Mouse (Mus musculus): ENCODE measurements at regions not wholly inside any gene's neighbourhood (a gene's known extent, or its start where the extent isn't known, plus 50 kb on each side); places are given as distances from the start of the nearest gene placed in this dataset.

GRCm38 (mm10) chr12:14859057-14859456 is 707.2 kb upstream of the Fam84a start:
- 87% methylated on average over 2 of the region's 2 CpGs for WGBS
- H3K4me3 ChIP-seq (ENCODE audit: low read depth, low read length) = no peak overlapping the region
- ATAC-seq (replicated peaks; ENCODE audit: low FRiP score) (no peak), DNase-seq (ENCODE audit: low spot score) (no peak)
- no peak overlapping the region for H3K4me2 ChIP-seq (ENCODE audit: low read depth, low read length, severe bottlenecking)
- no peaks in the 10 kb centered on the region for H3K9me3 ChIP-seq (ENCODE audit: control insufficient read depth, low read length)
- H3K27me3 ChIP-seq (ENCODE audit: control insufficient read depth, insufficient read depth, low read length) = no peaks in the 10 kb centered on the region
- H3K27ac ChIP-seq (ENCODE audit: low read depth, low read length) = no peak overlapping the region
- no peaks in the 10 kb centered on the region for H3K36me3 ChIP-seq (ENCODE audit: control insufficient read depth, insufficient read depth, low read length)
- no peak overlapping the region for H3K9ac ChIP-seq (ENCODE audit: low read length)
- H3K4me1 ChIP-seq (replicated peaks; ENCODE audit: control insufficient read depth, insufficient read depth, low read length) = no peaks in the 10 kb centered on the region

DNA sequence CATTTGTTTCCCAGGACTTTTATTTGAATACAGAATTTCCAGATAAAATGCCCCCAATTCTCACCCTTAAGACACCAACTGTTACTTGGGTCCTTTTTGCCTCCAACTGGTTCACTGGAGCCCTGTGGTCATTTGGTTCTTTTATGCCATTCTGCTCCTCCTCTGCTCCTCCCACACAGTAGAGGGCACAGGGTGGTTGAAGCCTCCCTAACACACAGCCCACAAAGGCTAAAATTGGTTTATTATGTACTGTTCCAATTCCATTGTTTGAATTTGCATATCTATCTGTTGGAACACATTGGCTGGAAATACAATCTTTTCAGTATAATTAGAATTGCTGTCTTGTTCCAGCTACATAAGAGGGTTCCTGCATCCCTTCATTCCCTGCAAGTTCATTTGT is 683.7 kb upstream of the Fam84a start:
- Histone ChIP-seq H3K4me2 (ENCODE audit: low read depth, low read length, severe bottlenecking) (no peak overlapping the region), H3K27me3 (ENCODE audit: control insufficient read depth, insufficient read depth, low read length) (no peaks in the 10 kb centered on the region), H3K4me3 (ENCODE audit: low read depth, low read length) (no peak overlapping the region), H3K9ac (ENCODE audit: low read length) (no peak overlapping the region), H3K4me1 (replicated peaks; ENCODE audit: control insufficient read depth, insufficient read depth, low read length) (no peaks in the 10 kb centered on the region), H3K36me3 (ENCODE audit: control insufficient read depth, insufficient read depth, low read length) (no peaks in the 10 kb centered on the region), H3K9me3 (ENCODE audit: control insufficient read depth, low read length) (no peaks in the 10 kb centered on the region), H3K27ac (ENCODE audit: low read depth, low read length) (no peak overlapping the region)
- ATAC-seq (replicated peaks; ENCODE audit: low FRiP score) (no peak), DNase-seq (ENCODE audit: low spot score) (no peak)
